Mouse (Mus musculus): ENCODE data around the gene Rnf181. TPM values are rescaled to one million over a fixed set of nuclear protein-coding genes. Genes with fewer than 3 reads are reported as not detected.

The Rnf181 gene
- polyA plus RNA-seq, 1 experiment, result 82.5 TPM

DNA sequence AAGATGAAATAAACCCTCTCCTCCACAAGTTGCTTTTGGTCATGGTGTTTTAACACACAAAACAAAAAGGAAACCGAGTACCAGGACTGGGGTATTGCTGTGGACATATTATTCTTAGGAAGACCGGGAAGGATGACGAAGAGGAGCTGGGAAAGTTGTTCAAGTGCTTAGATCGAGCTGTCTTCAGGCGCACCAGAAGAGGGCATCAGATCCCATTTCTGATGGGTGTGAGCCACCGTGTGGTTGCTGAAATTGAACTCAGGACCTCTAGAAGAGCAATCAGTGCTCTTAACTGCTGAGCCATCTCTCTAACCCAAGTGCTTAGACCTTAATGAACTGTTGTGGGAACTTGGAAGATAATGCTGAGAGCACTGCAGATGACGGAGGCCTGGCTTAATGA lies 2.7 kb downstream of the Rnf181 start:
- WGBS, result 55% methylated on average over 7 of the region's 7 CpGs
- no peak for DNase-seq (ENCODE audit: low read depth, low spot score)

DNA sequence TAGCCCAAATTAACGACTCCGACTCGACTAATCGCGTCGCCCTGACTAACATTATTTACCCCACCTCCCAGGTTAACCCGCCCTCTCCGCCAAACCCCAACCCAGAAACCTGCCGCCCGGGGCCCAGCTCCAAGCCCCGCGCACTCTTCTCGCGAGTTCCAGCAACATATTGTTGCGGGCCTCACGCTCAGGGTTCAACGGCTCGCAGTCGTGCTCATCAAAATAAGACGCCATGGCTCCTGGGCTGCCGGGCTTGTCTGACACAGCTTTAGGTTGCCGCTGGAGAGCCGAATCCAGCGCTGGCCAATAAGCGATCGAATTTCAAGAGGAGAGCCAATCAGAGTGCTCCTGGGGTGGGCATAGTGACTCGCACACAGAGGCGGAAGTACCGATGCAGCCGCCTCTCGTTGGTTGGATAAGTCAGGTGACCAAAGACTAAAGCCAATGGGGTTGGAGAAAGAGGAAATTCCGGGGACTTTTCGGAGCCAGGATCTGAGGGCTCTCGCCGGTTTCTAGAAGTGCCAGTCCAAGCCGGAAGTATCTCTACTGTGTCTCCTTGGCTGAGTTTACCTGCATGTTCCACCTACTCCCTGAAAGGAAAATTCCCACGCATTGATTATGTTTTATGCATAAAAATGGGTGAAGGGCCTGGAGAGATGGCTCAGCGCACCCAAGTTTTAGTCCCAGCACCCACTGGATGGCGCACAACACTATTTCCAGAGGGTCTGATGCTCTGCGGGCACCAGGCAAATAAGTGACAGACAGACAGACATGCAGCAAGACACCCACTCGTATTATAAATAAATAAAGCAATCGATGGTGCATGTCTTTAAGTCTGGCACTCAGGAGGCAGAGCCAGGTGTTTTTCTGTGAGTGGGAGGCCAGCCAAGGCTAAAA lies 4.4 kb downstream of the Rnf181 start:
- under 1% methylated on average over 42 of the region's 42 CpGs for WGBS
- DNase-seq (ENCODE audit: low read depth, low spot score), result peak; percentile 99

DNA sequence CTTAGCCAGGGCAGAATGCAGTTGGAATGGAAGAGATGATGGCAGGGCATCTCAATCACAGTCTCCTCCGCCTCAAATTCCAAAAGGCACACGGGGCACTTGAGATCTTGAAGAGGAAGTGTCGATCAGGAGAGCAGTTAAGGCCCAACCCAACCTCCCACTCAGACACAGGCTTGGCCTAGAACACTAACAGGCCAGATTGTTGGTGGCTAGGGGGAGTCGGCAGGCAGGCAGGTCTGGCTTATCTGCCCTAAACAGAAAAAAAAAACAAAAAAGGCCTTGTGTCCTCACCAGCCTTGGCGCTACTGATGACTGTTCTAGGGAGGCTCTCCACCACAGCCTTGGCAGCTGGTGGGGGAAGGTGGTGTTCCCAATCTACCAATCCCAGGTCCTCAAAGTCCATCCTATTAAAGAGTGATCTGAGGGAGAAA lies 5.6 kb downstream of the Rnf181 start:
- 27% methylated on average over 5 of the region's 5 CpGs for WGBS

DNA sequence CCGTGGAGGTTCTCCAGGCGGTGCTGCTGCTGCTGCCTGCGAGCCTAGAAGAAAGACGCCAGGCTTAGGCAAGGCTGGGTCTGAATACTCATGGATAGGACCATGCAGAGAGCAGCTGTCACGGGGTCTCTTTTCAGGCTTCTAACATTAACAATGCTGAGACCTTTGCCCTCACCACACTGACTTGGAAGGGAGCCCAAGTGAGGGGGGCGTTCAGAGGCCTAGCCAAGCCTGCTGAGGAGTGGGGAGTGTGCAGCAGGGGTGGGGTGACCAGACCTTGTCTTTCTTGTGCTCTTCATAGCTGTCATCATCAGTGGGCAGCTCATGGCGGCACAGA lies 6.2 kb downstream of the Rnf181 start:
- 63% methylated on average over 7 of the region's 7 CpGs for WGBS
- no peak for DNase-seq (ENCODE audit: low read depth, low spot score)

More for the DNA sequence above, 5.6 kb downstream of the Rnf181 start:
- DNase-seq (ENCODE audit: low read depth, low spot score), result no peak

DNA sequence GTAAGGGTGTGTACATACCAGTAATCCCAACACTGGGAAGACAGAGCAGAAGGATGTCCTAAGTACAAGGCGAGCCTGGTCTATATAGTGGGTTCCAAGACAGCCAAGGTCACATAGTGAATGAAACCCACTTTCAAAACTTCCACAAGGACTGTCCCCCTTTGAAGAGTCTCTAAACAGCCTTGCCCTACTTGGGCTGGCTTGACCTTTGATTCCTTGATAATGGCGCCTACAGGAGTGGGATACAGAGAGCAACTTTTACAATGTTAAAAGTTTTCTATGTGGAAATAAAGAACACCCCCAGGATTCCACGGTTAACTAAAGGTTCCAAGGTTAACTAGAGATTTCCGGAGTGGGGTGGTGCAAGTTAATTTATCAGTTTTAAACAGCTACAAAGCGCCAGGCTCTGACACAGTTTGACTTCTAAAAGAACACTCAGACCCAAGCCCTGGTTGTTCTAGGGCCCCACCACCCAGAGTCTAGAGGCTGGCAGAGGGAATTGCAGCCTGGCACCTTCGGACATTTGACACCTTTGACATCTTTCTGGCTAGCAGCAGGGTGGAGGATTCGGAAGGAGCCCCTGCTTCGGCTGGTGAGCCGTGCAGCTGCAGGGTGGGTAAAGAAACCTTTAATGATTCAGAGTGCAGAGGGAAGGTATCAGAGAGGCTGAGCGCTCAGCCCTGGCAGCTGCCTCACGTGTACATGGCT lies 6.7 kb downstream of the Rnf181 start:
- WGBS, result 78% methylated on average over 11 of the region's 11 CpGs
- DNase-seq (ENCODE audit: low read depth, low spot score), result no peak

DNA sequence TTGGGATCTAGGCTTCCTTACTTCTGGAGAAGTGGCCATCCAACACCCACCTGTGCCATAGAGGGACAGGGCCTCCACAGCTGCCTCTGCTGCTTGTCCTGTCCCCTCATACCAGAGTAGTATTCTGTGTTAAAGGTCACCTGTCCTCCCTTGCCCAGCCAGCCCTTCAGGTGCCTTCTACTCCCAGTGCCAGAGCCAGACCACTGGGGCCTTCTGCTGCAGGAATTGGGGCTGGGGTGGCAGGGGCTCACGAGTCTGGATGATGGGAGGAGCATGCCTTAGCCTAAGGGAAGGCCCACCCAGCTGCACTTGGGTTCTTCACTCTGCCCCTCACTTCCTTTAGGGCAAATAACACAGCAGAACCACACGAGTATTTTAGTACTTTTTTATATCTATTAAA lies 7.4 kb downstream of the Rnf181 start:
- DNase-seq (ENCODE audit: low read depth, low spot score), result no peak
- 70% methylated on average over 2 of the region's 2 CpGs for WGBS

DNA sequence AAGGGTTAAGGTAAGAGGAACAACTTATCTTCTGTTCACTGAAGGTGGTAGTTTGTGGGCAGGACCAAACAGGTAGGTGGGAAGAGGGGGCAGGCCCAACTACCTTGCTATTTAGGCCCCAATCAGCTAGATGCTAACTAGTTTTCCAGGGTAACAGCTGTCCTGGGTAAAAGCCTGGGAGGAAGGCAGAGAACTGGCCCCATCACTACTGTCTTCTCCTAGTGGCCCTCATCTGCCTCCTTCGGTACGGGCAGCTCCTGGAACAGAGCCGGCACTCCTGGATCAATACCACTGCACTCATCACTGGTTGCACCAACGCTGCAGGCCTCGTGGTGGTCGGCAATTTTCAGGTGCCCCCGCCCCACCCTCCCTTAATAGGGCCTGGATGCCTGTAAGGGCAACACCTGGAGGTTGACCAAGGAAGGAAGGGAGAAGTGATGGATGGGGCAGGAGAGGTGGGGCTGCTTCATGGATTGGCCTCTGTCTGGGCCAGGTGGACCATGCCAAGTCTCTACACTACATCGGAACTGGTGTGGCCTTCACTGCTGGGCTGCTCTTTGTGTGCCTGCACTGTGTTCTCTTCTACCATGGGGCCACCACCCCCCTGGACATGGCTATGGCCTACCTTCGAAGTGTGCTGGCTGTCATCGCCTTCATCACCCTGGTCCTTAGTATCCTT lies 8.5 kb downstream of the Rnf181 start:
- WGBS, result 85% methylated on average over 10 of the region's 10 CpGs
- no peak for DNase-seq (ENCODE audit: low read depth, low spot score)

DNA sequence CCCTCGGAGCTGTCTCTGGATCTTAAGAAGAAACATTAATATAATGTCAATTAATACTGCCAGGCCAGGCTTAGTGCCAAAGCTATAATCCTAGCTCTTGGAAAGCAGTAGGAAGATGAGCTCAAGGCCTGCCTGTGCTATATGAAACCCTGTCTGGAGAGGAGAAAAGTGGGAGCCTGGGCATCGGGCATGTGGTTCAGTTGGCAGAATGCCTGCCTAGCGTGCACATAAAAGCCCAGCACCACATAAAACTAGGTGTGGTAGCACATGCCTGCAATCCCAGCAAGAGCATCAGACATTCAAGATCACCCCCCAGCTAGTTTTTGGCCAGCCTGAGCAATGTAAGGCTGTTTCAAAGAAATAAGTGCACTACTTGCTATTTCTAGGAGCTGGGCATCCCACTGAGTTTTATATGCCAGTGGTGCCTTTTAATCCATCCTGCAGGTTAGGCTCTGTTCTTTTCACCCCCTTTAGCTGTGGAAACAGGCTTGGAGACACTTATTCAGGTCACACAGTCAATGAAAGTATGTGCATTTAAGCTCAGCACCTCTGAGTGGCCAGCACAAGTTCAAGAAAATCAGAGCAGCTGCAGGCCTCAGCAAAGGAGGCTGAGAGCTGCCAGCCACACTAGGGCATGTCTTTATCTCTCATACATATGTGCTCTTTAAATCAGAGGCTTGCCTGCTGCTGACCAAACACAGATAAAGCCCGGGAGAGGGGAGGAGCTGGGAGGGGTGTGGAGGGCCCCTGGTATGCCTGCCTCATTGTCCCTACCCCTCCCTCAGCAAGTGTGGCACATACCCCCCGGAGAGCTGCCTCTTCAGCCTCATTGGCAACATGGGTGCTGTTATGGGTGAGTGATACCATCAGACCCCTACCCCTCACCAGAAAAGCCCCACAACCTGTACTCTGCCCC lies 9.3 kb downstream of the Rnf181 start:
- WGBS, result 42% methylated on average over 5 of the region's 5 CpGs
- no peak for DNase-seq (ENCODE audit: low read depth, low spot score)

DNA sequence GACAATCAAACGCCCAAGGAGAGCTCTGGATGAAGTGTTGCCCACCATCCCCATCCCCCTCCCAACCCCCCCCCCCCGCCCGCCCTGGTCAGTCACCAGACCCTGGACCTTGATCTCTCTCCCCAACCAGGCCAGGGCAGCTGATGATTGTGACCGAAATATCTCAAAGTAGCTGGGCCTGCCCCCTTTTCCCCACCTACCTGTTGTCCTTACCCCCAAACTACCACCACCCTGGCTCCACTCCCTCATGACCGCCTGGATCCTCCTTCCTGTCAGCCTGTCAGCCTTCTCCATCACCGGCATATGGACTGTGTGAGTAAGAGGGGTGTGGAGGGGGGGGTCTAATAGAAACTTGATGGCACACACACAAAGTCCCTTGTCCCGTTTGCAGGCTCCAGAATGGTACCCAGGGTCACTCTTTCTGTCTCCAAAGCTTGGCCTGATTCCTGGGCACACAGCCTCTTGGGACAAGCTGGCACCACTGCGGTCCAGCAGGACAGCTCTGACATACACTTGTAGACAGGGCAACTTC lies 10.7 kb downstream of the Rnf181 start:
- DNase-seq (ENCODE audit: low read depth, low spot score), result no peak
- 64% methylated on average over 8 of the region's 8 CpGs for WGBS

DNA sequence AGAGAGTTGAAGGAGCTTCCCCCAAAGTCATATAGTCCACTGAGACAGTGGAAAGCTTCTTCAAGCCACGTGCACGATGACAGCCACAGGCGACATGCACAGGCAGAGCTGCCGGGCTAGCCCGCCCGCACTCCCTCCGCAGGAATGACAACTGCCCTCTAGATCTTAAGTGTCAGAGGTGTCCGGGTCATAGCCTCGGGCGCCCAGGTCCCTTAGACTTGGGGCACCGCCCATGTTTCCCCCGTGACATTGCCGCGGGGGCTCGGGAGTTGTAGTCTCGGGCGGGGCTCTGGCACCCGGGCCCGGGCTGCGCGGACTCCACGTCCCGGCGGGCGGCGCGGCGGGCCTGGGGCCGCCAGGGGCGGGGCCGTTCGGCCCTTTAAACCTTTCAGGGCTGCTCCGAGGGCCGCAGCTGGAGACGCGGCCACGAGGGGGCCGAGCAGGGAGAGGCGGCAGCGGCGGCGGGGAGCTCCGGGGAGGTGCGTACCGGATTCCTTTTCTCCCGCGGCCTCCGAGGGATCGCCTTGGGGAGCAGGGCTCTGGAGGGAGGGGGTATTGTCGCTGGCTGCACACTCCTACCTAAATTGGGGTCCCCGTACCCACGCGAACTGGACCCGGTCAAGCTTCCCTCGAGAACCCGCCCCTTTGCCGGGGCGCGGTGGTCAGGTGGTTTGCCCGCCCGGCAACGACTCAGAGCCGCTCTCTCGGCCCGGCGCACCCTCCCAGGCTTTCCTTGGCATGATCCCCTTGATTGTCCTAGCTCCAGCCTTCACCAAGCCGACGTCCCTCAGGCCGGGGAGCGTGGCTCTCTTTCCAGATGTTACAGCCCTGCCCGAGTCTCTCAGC lies 11.5 kb downstream of the Rnf181 start, which contains the start of gene Tmem150a:
Gene Tmem150a, plus strand, starts transcription at position 382 of the 846 bp plus-strand sequence.
- DNase-seq (ENCODE audit: low read depth, low spot score), result no peak
- under 1% methylated on average over 70 of the region's 71 CpGs for WGBS

DNA sequence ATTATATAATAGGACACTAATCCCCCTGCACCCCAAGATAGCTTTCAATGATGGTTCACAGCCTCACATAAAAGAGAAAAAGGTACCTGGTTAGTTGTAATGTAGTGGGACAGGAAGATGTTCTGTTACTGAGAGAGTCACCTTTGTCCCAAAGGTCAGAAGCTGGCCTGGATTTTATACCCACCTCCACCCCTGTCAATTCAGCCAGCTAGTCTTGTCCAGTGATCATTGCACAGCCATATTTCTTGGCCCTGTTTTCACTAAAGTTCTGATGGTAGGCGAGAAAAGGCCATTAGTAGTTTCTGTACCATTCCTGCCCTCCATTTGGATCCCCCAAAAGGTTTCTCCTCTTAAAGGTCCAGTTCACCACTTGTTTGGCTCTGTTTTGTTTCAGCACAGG lies 12.7 kb downstream of the Rnf181 start:
- 63% methylated on average over 1 of the region's 1 CpGs for WGBS
- DNase-seq (ENCODE audit: low read depth, low spot score), result no peak

DNA sequence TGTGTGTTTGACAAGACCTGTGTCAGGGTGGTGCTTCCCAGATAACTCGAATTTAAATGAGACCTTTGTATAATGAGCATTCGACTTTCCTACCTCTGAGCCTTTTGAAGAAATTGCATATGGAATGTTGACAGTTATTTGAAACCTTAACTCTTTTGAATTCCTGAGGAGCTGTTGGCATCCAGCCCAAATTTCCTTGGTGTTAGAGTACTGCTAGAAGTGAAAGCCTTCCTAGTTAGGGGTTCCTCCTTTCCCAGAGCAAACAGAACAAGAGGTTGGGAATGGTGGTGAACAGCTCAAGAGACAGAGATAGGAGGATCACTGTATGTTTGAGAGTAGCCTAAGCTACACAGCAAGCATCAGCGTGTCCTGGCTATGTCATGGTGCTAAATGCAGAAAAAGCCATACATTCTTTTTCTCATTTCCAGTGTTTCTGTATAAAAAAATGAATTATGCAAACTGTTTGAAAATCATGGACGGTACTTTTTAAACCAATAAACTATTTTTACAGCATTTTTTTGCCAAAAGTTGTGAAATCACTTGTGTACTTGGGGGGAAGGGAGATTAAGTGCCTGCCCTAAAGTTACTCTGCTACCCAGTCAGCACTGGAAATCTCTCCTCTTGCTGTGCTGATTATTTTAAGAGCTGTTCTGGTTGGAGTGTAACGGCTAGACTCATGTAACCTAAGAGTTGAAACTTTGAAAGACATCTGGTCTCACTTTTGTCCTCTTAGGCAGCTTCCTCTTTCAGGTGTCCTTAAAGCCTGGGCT lies 13.9 kb downstream of the Rnf181 start:
- 43% methylated on average over 5 of the region's 5 CpGs for WGBS
- no peak for DNase-seq (ENCODE audit: low read depth, low spot score)

DNA sequence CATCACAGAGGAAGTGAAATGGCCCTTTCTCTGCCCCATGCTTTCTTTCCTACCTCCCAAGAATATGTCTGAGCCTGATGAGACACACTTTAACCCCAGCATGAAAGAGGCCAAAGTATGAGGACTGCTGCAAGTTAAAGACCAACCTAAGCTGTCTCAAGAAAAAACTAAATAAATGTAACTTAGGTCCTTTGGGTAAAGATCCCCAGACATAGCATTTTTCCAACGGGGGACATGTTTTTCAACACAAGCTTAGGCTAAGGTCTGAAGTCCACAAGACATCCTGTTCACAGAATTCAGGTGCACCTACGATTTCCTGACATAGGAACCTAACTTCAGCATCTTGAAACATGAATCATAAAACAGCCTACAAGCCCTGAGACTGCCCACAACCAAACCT lies 16.5 kb downstream of the Rnf181 start:
- 70% methylated on average over 2 of the region's 2 CpGs for WGBS

DNA sequence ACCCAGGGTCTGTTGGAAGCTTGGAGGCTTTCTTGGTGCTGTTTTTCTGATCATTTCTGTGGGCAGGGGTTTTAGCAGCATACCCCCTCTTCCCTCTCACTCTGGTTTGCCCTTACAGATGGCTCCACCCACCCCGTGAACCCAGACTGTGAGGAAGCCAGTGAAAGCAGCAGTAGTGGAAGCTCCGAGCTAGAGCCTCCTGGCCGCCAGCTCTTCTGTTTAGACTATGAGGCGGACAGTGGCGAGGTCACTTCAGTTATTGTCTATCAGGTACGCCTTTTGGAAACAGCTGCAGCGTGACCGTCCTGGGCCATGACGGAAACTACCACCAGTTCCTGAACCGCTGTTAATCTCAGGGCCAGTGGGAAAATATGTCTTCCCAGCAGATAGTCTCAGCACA lies 18.3 kb downstream of the Rnf181 start:
- DNase-seq (ENCODE audit: low read depth, low spot score), result no peak
- WGBS, result 73% methylated on average over 10 of the region's 10 CpGs

More for the DNA sequence above, 16.5 kb downstream of the Rnf181 start:
- no peak for DNase-seq (ENCODE audit: low read depth, low spot score)

DNA sequence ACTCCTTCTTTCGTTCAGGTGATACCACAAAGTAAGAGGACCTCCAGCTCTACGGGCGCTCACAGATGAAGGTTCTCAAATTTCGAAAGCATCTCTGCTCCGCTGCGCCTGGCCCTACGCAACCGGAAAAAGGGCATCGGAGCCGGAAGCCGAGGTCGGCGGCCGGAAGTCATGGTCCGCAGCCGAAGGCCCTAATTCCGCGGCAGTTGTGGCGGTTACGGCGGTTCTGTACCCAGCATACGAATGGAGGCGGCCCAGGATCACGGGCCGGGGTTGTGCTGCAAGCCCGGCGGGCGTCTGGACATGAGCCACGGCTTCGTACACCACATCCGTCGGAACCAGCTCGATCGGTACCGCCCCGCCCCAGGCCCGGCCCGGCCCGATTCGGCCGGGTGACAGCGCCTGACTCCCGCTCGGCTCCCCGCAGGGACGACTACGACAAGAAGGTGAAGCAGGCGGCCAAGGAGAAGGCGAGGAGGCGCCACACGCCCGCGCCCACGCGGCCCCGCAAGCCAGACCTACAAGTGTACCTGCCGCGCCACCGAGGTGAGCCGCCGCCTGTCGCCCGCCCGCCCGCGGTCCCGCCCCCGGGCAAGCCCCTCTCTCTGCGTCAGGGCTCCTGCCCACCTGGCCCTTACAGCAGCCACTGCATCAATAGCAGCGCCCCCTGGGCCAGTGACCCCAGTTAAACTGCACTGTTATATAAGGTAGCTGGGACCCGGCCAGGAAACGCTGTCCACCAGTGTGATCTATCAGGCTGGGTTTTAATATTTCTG lies 19.4 kb downstream of the Rnf181 start, which contains the start of gene 0610030E20Rik:
Gene 0610030E20Rik, plus strand, starts transcription at position 152 of the 776 bp plus-strand sequence.
- under 1% methylated on average over 72 of the region's 72 CpGs for WGBS

DNA sequence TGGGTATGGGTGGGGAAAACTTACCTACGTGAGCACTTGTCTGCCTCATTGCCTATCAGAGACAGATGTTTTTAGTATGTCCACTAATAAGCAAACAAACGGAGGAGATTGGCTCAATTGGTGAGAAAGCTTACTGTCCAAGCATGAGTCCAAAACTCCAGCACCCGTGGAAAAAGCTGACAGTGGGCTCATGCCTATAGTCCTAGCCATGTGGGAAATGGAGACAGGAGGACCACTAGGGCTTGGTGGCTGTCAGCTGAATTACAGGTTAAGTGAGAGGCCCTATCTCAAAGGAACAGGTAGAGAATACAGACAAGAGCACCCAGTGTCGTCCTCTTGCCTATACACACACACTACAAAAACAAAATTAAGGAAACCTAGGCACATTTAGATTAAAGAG lies 20.5 kb downstream of the Rnf181 start:
- WGBS, result 86% methylated on average over 4 of the region's 4 CpGs
- DNase-seq (ENCODE audit: low read depth, low spot score), result no peak

More for the DNA sequence above, 19.4 kb downstream of the Rnf181 start, which contains the start of gene 0610030E20Rik:
- DNase-seq (ENCODE audit: low read depth, low spot score), result no peak

DNA sequence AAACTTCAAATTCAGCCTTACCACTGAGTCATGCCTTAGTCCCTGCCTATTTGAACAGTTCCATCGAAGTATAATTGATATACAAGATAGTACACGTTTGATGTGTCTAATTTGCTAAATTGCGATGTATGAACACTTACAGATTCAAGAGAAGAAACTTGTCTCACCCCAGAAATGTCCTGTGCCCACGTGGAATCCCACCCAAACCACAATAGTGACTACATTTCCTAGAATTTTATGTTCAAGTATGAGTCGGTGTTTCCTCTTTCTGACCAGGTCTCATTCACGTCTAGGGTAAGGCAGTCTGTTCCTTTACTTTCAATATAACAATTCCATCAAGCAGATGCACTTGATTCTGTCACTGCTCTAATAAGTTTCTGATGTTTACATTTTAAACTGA lies 21.1 kb downstream of the Rnf181 start:
- WGBS, result 35% methylated on average over 6 of the region's 6 CpGs
- no peak for DNase-seq (ENCODE audit: low read depth, low spot score)
